Comparison of ENCODE assay signal across 18 mouse cellular contexts in genomic region chrX:100815766-100816165, GRCm38 (mm10). TPM values are rescaled to one million over a fixed set of nuclear protein-coding genes. Genes with fewer than 3 reads are reported as not detected.
A peak's percentile ranks its signal among the peaks of the same experiment; 100 is the strongest.
DNase-seq lines count a peak whose midpoint lies in the region; ATAC-seq lines count a peak whose summit lies in the region.
"Had no signal": no experiment of that assay in that cellular context is flagged by ENCODE, and none has a peak within 500 bp of the region (broad histone marks: within the 10 kb centered on the region; RNA-seq: fewer than 3 reads in every experiment).

No protein-coding gene starts in this region.

- H3K9ac ChIP-seq in liver, embryonic 11.5 days (ENCODE audit: low read depth, low read length), result no peak overlapping the region
- H3K9ac ChIP-seq: embryonic facial prominence, embryonic 12.5 days; heart, embryonic 13.5 days; intestine, embryonic 15.5 days; kidney, embryonic 15.5 days; limb, embryonic 13.5 days; liver, embryonic 15.5 days; neural tube, embryonic 12.5 days had no signal

- H3K27ac ChIP-seq in liver, embryonic 11.5 days (ENCODE audit: low read depth, low read length), result no peak overlapping the region
- H3K27ac ChIP-seq: embryonic facial prominence, embryonic 12.5 days; heart, embryonic 13.5 days; intestine, embryonic 15.5 days; kidney, embryonic 15.5 days; limb, embryonic 13.5 days; liver, embryonic 15.5 days; neural tube, embryonic 12.5 days had no signal

- intact Hi-C loops in left cerebral cortex, postnatal 4 days (cut with DNase I), result no loop called here

- no peak overlapping the region for H3K4me2 ChIP-seq in liver, embryonic 11.5 days
- H3K4me2 ChIP-seq: embryonic facial prominence, embryonic 12.5 days; heart, embryonic 13.5 days; intestine, embryonic 15.5 days; kidney, embryonic 15.5 days; limb, embryonic 13.5 days; liver, embryonic 15.5 days; neural tube, embryonic 12.5 days had no signal

- WGBS in liver, embryonic 11.5 days, result 86% methylated on average over 7 of the region's 7 CpGs

- no peaks in the 10 kb centered on the region; the same call in none of the 2 replicates for H3K27me3 ChIP-seq in liver, embryonic 11.5 days (replicated peaks; ENCODE audit: control insufficient read depth, insufficient read depth, low read length)
- H3K27me3 ChIP-seq: CH12.LX; embryonic facial prominence, embryonic 12.5 days; heart, embryonic 13.5 days; intestine, embryonic 15.5 days; liver, embryonic 15.5 days; neural tube, embryonic 12.5 days had no signal

- ATAC-seq in liver, embryonic 11.5 days (replicated peaks; ENCODE audit: low FRiP score), result no peak
- ATAC-seq: forebrain, embryonic 16.5 days; intestine, embryonic 15.5 days had no signal

- H3K9me3 ChIP-seq in liver, embryonic 11.5 days (ENCODE audit: control insufficient read depth, low read length), result no peaks in the 10 kb centered on the region
- H3K9me3 ChIP-seq: embryonic facial prominence, embryonic 12.5 days; heart, embryonic 13.5 days; intestine, embryonic 15.5 days; kidney, embryonic 15.5 days; limb, embryonic 13.5 days; liver, embryonic 15.5 days; neural tube, embryonic 12.5 days had no signal

- peak; percentile 18 for DNase-seq in adrenal gland, postnatal 10 days
- no peak for DNase-seq in adrenal gland, postnatal 14 days
- DNase-seq in left cerebral cortex, postnatal 4 days, result peak; percentile 68
- DNase-seq in left cerebral cortex, adult 9 months (ENCODE audit: low spot score in 2 of 2), result no peak
- DNase-seq in cerebellum, adult 11 months, result peak; percentile 69
- peak; percentile 81 to 83 for DNase-seq in cerebellum, postnatal 14 days
- DNase-seq in liver, embryonic 11.5 days (ENCODE audit: low spot score), result no peak
- no peak for DNase-seq in retina, postnatal 1 day
- DNase-seq: heart, postnatal 36 days had no signal

- no peaks in the 10 kb centered on the region for H3K4me1 ChIP-seq in liver, embryonic 11.5 days (replicated peaks; ENCODE audit: control insufficient read depth, insufficient read depth, low read length)
- H3K4me1 ChIP-seq: embryonic facial prominence, embryonic 12.5 days; intestine, embryonic 15.5 days; kidney, embryonic 15.5 days; limb, embryonic 13.5 days; liver, embryonic 15.5 days had no signal

- no peaks in the 10 kb centered on the region; the same call in 1 of the 2 replicates for H3K36me3 ChIP-seq in liver, embryonic 11.5 days (ENCODE audit: control insufficient read depth, insufficient read depth, low read length)
- H3K36me3 ChIP-seq: intestine, embryonic 15.5 days; liver, embryonic 15.5 days had no signal

- H3K4me3 ChIP-seq in liver, embryonic 11.5 days (ENCODE audit: low read depth, low read length), result no peak overlapping the region
- H3K4me3 ChIP-seq: embryonic facial prominence, embryonic 12.5 days; heart, embryonic 13.5 days; intestine, embryonic 15.5 days; kidney, embryonic 15.5 days; limb, embryonic 13.5 days; liver, embryonic 15.5 days; neural tube, embryonic 12.5 days had no signal

RNA-seq across cellular contexts. Expression of gene Dlg3, which starts 48.2 kb away (rescaled TPM):
- total RNA-seq in adrenal gland, postnatal 10 days (2021), result 10 to 100 TPM; 20.2 to 29.0 TPM
- total RNA-seq in adrenal gland, postnatal 14 days (2021), result 28.2 and 33.5 TPM in 2 replicates
- 10 to 100 TPM; 91.0 to 98.1 TPM for total RNA-seq in left cerebral cortex, postnatal 4 days (2021)
- 2.7 and 3.0 TPM in 2 replicates for polyA plus RNA-seq in liver, embryonic 11.5 days (2014; fragmentation: Nextera tagmentation; extraction: Ambion mirVana)

Comparison
In these comparisons a context has a peak if more than half of its experiments do, and no peak if none do; other contexts are left out.
1. DNase-seq: peak in adrenal gland, postnatal 10 days (single experiment), left cerebral cortex, postnatal 4 days (single experiment), cerebellum, adult 11 months (single experiment) and cerebellum, postnatal 14 days (2 of 2); none in adrenal gland, postnatal 14 days (single experiment), left cerebral cortex, adult 9 months (0 of 2), liver, embryonic 11.5 days (single experiment) and retina, postnatal 1 day (single experiment).